Mouse (Mus musculus) retina, postnatal 7 days (tissue): ENCODE measurements around the gene Hoxa3.

Source experiments
- DNase-seq: peaks from one replicate; pipeline ENCODE4 v3.0.0-alpha.2; 2012; ENCODE audit warnings: low read depth, low spot score

The Hoxa3 gene

DNA sequence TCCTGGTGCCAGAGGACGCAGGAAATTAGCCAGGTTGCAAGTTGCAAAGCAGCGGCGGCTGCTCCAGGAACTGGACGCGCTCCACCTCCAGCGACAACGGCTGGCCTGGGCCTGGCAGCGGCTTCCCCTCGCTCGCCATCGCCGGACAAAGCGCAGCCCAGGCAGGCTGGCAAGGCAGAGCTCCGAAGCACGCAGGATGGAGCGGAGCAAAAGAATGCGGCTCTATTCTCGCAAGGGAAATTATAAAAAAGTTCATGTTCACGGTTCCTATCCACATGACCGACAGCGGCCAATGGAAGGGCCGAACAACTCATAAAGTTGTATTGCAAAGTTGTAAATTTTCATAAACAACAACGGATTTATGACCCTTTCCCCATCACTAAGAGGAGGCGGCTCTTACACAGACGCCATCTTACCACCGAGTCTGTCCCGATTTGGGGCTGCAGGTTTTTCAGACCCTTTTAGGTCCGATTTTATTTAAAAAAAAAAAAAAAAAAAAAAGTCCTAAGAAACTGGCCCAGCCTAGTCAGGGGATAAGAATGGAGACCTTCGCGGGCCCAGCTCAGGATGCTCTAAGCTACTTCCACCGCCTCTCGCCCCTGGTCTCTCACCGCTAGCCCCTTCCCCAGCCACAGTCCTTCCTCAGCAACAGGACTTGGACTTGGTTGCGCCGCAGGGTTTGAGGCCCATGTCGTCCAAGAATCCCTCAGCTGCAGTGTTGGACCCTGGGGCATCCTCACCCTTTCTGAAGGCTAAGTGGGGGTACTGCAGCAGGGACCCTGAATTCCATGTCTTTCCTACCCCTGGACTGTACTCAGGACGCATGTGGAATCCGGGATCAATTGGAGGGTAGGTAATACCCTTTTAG, at the start of gene Hoxa3, which contains the start of gene Gm28308:
Gene Hoxa3 (minus strand): TSS at position 218 of the 868 bp plus-strand sequence.
Gene Gm28308 (minus strand): TSS at position 221 of the 868 bp plus-strand sequence.
- DNase-seq = no peak

DNA sequence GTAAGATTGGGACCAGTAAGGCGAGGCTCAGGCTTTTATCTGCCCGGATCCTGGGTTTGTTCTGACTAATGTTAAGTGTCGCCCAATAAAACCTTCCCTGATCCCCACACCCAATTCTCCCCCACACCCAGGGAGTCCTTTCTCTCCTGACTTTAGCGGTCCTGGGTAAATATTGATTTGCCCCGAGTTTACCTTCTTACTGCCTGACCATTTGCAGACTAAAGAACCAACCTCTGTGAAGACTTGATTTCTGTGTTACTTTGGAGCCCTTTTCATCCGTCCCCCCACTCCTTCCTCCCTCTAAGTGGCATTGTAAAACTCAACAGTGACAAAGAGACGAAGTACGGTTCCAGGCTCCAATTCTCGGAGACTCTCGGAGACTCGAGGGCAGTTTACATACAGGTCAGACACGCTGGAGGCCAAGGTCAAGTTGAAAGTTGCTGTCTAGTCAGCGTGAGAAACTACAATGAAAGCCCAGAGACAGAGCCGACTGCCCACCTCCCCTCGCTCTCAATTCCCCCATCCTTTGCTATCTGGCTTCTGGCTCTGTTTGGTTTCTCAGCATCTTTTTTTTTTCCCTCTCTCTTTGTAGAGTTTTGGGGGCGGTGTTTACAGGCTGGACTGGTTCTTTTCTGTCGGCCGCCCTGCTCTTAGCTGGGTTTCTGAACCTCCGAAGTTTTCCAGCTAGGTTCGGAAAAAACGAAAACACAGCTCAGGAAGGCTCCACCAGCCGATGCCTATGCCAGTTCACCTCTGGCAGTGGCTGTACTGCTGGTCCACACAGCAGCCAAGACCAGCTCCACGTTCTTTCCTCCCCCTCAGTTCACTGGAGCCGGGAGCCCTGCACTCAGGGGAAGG, 49.6 kb upstream of the Hoxa3 start:
- no peak for DNase-seq

DNA sequence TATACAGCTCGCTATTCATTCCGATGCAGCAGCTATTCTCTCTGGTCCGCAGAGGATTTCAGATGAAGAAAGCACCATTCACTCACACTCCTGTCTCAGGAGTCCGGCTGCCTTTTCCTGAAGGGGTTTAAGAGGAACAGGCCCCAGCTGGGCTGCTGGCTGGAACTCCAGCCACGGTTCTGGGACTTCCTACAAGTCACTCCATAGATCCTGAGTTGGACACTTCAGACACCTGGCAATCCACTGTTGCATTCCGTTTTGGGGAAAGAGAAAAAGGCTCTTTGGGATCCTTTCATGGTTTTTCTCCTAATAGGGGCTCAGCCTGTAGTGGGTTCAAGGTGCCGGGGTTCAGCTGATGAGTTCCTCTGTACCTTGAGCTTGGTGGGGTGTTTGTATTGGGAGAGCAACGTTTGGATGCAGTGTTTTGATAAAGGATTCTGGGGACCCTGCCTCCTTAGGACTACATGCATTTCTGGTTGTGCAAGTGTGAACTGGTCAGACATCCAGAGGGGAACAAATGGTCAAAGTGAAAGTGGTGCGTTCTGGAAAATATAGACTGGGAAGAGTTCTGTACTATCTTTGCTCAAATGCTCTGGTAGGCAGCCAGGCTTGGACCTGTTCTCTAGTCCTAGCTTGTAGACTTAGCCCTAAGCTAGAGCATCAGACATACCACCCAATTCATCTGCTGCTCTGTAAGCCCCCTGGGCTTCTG, 48.8 kb upstream of the Hoxa3 start:
- no peak for DNase-seq

DNA sequence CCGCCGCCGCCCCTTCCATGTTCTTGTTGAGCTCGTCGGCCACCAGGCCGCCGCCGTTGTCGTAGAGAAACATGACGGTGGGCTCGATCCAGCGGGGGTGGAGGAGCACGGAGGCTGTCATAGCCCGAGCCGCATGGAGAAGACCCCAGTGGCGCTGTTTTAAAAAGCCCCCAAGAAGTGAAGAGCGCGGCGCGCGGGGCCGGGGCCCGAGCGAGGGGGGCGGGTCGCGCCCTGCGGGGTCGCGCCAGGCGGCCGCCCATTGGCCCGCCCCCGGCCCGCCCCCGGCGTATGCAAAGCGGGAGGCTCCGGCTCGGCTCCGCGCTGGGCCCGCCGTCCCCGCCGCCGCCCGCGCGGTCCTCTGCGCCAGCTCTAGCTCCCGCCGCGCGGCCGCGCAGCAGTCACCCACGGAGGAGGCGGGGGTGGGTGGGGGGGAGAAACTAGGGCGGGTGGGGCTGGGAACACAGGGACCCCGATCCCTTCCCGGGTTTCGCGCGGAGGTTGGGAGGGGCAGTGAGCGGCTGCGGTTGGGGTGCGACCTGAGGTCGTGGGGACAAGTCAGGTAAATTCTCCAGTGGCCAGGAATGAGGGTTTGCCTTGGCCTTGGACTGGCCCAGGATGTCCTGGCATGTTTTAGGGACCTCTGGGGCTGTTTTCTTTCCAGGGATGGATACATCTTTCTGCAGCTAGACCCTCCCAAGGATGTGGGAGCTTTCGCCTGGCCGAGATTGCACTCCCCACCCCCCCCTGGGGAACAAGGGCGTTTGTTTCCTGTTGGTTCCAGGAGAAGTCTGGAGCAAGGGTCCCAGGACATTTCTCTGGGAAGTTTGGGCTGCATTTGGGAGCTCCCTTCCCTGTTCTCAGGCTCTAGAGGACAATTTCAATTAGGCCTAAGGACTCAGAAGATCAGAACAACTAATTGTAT, 47.8 kb upstream of the Hoxa3 start, which contains the start of gene Hoxa13:
Gene Hoxa13 (minus strand): TSS at position 227 of the 922 bp plus-strand sequence.
- DNase-seq = no peak

DNA sequence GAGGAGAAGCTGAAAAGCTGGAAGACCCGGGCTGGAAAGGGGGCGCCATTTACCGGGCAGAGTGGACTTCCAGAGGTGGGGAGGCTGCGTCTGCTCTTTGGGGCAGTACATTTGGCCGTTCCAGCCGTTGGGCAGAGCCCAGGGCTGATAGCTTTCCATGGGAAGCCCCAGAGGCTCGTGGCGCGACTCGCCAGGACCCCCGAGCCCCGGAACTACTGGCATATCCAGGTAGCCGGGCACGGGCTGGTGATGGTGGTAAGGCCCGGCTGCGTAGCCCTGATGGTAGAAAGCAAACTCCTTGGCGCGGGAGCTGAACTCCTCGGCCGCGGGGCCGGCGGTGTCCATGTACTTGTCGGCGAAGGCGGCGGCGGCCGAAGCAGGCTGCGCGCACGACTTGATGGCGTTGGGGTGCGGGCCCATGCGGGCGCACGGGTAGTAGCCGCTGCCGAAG, 46.7 kb upstream of the Hoxa3 start:
- DNase-seq = no peak

DNA sequence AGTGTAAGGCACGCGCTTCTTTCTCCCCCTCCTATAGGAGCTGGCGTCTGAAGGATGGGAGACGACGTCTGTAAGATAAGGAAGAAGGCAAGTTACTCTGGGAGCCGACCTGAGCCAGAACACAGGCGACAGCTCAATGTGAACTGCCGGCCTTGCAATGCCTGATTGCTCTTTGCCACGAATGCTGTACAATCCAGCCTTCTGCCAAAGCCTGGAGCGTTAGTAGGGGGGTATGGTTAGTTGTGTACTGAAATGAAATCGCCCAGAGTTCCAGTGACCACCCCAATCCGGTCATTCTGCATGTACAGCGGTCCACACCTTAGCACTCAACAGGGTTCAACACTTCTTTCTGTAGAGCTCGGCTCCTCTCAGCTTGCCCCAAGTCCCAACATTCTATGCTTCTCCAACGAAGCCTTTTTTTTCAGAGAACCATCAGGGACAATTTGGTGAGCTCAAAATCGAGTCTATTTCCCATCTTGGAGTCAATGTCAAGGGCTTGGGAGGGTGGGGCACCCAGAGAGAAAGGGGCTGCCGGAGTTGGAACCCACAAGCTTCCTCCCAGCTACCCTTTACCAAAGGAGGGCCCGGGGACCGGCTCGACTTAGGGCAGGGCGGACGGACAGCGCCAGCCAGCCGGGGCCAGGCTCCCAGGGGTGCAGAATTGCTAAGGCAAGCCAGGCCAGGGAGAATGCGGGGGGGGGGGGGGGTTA, 46.1 kb upstream of the Hoxa3 start:
- DNase-seq = no peak

DNA sequence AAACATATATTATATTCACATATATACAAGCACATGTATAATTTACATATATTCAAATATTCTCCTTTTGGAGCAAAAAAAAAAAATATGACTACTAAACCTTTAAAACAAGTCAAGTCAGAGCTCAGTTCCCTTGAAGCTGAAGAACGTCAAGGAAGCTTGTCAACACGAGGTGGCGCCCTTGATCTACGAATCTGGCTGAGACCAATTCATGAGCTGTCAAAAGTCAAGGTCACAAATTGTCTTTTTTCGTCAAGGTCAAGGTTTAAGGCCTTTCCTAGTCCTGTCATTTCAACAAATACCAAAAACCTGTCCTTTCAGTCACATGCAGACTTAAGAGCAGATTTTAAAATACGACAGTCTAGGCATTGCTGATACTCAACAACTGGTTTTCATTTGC, 43.8 kb upstream of the Hoxa3 start:
- DNase-seq = peak; percentile 67

DNA sequence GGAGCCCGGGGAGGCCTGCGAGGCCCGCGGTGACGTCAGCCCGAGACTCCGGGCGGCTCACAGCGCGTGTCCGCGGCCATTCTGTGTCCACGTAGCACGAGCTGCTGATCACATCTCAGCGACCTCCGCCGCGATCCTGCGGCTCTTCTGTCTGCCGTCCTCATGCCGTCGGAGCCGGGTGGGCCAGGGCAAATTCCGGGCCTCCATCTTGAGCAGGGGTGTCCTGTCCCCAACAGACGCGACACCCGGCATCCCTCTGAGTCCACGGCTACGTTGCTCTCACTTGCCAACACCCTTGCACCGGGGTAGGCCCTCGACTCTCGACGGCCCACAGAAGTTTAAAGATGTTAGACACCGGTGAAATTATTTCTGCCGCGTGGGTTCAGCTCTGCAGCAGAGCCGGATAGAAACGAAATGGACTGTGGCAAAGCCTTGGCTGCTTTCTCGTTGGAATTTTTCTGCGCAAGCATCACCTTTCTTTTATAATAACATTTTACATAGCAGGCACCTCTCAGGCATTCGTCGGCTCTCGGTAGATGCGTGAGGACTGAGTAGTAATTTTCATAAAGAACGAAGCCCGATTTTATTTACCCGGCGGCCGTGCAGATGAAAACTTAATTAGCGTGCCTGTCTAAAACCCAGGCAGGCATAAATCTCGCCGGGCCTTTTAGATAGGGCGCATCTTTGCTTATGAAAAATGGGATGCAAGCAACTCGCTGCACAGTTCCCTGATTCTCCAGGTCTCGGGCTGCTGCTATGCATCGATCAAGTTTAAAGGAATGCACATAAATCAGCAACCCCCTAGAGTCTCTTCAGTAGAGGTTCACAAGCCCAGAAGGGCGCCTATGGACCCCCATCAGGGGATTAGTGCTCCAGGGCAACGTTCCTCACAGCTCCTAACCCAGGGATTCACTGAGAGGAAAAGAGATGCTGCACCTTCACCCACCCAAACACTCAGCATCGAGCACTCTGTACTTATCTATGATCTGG, 40.7 kb upstream of the Hoxa3 start:
- DNase-seq = no peak

DNA sequence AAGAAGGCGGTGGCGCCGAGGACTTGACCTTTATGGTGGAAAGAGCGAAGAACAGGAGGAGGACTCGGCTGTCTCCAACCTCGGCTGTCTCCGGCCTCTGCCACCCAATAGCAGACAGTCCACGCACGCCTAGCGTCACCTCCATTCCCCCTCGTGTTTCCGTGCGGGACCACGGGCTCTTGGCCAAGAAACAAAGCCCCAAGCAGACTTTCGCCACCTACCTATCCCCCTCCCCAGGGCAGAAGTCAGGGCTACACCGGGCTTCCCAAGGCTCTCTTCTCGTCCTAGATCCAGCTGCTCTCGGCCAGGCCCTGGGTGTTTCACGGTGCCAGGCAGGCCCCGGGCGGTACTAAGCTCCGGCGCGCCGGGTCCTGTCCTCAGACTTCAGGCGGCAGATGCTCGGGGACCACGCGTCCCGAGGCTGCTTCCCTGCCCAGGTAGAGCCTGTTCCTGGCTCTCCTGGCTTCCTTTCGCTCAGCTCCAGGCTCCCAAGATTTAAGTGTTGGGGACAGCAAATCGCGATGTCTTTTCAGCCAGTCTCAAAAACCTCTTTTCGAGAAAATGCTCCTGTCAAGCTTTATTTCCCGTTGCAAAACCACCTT, 39.7 kb upstream of the Hoxa3 start:
- DNase-seq = no peak

DNA sequence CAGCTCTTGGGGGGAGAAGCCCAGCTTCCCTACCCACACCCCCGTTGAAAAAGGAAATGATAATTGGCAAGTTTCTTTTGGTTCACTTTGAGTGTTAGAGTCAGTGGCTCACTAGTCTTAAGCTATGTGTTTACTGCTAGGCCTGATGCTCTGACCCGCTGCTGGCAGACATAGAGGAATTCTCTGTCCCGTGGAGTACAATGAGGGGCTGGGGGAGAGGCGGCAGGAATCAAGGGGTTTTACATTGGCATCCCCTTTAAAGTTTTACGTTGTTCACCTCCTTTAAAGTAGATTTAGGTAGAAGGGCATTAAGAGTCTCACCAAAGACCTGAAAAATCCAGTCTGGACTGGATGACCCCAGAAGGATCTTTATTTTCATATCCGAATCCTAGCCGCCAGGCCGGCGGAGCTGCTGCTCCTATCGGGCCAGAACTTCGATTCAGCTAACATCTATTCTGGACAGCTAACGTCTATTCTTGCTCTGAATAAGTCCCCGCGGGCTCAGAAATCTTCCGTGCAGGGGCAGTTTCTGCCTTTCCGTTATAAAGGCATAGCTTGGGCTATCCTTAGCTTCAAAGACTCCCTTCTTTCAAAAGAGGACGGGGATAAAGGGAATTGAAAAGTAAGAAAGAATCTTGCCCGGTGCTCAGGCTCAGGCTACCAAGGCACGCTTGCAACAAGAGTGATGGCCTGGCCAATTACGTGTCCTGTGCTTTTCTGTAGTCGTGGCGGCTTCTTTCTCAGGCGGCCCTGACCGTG, 39.1 kb upstream of the Hoxa3 start:
- DNase-seq = no peak

DNA sequence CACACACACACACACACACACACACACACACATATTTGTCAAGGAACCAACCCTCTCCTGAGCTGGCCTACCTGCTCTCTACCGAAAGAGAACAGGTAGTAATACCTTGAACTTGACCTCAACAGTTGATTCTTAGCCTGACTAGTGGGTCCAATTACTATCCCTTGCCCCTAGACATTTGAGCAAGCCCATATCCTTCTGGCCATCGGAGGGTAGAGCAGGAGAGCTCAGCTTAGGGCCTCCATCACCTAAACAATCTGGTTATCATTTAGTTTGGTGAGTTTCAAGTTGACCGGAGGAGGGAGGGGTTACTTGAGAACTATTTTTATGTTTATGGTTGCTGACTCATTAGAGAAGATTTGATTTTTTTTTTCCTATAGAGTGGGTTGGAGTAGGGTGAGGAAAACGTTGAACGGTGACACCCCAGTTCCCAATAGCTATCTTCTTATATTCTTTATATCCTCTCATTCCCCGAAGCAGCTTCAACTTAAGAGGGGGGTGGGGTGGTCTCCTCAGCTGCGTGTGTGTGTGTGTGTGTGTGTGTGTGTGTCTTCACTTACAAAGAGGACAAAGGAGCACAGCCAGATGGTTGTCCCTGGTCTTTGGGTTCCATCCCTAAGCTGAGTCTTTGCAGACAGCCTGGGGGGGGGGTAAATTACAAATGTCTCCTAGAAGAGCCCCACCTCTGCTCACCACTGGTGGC, 38.2 kb upstream of the Hoxa3 start:
- no peak for DNase-seq

DNA sequence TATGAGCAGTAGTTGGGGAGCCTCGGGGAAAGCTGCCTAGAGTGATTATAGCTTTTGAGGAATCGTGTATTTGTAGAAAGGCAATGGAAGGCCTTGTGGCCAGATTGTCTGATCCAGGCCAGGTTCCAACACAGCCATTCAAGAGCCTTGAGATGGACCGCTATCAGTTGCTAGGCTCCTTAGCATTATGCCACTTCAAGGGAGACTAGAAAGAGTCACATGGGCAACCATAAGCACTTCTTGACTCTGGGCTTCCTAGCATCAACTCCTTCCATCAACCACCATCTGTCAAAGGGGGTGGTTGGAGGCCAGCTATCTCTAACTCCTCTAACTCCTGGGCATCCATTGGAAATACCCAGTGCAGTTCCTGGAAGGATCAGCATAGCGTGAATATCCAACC, 36.7 kb upstream of the Hoxa3 start:
- no peak for DNase-seq

DNA sequence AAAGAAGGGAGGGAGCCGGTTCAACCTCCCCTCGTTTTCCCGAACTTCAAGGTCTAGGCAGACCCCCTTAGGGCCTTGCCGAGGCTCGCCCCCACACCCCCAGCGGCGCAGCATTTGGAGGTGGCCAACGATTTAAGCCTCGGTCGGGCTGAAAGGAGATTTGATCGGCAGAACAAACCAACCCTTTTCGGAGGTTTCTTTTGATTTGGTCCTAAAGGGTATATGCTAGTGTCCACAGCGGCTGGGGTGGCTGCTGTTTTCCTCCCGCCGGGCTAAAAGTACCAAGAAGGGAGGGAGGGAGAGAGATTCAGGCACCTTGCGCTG, 36.2 kb upstream of the Hoxa3 start:
- no peak for DNase-seq

DNA sequence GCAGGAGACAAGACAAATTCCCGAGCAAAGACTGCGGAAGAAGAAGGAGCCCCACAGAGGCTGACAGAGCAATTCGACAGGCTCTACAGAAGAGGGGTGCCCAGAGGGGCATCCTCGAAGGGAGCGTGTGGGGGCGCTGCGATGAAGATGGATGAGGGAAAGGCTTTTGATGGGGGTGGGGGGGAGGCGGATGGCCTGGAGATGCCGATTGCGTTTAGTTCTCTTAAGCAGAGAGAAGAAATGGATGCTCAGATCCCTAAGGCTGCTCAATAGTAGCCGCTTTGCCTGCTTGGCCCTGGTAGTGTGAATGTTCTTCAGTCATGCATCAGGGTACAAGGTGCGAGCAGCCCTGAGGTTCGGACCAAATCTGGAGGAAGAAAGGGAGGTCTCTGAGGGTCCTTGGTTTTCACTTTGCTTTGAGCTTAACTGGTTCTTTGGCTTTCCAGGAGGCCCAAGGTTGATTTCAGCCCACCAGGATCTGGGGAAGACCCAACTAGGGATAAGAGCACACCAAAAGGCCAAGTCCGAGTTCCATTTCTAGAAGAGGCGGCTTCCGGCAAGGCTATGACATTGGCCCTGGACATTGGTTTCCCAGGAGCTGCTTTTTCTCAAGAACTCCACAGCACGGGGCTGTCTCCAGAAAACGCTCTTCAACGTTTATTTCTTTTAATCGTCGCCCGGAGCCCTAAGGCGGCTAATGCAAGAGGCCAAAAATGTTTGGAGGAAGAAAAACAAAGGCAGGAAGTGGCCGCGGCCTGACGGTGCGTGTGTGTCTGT, 35.7 kb upstream of the Hoxa3 start:
- DNase-seq = no peak

DNA sequence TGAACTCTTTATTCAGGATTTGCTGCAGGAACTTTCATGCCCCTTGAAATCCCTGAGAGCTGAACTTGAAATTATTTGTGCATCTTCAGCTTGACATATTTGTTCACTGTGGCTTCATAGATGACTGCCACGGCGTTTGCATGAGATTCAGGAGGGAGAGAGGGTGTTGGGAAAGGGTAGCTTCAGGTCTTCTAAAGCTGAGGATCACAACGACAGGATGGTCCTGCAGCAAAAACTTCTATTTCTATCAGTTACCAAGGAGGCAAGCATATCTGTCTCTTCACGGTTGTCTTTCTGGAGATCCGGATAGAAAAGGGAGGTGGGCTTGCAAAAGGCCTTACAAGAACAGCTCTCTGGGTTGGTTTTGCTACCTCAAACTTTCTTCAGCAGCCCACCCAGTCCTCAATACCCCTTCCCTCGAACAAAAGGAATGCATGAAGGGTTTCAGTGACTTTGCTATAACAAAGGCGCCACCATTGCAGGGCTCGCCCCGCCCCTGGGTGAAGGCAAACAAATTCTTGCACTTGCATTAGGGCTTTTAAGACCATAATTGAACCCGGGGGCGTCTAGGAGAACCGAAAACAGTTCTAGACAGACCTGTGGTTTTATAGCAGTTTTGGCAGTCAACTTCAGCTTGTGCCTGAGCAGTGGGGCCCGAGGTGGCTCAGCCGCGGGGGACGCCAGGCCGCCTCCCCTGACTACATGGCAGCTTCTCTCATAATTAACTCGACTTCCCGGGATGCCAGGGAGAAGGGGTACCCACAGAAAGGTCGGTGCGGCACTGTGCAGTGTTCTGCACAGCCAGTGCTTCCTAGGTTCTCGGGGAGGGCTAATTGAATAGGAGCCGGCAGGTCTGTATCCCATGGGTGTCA, 34.9 kb upstream of the Hoxa3 start:
- DNase-seq = no peak
